9 mouse cellular contexts compared by ENCODE assay signal in genomic region chr2:92437875-92438274, GRCm38 (mm10). TPM values are rescaled to one million over a fixed set of nuclear protein-coding genes. Genes with fewer than 3 reads are reported as not detected.
DNase-seq lines count a peak whose midpoint lies in the region; ATAC-seq and TF ChIP-seq lines count a peak whose summit lies in the region.
"Had no signal": no experiment of that assay in that cellular context is flagged by ENCODE, and none has a peak within 500 bp of the region (broad histone marks: within the 10 kb centered on the region; RNA-seq: fewer than 3 reads in every experiment).

No protein-coding gene starts in this region.

- H3K4me1 ChIP-seq in embryonic facial prominence, embryonic 10.5 days, result peaks cover 22% of the 10 kb centered on the region
- peaks cover 9% of the 10 kb centered on the region for H3K4me1 ChIP-seq in heart, adult 2 months (ENCODE audit: control insufficient read depth, insufficient read depth, low read length)
- peaks cover 19% of the 10 kb centered on the region for H3K4me1 ChIP-seq in limb, embryonic 13.5 days
- H3K4me1 ChIP-seq in midbrain, embryonic 15.5 days, result peaks cover 13% of the 10 kb centered on the region

- H3K79me2 ChIP-seq in heart, adult 2 months (replicated peaks; ENCODE audit: control insufficient read depth, insufficient read depth, low read length), result peaks cover 3% of the 10 kb centered on the region; the same call in 1 of the 2 replicates

- no peak for ATAC-seq in limb, embryonic 13.5 days (ENCODE audit: low FRiP score, low read depth)
- ATAC-seq in midbrain, embryonic 15.5 days (replicated peaks), result no peak

- 2% methylated on average over 5 of the region's 5 CpGs for WGBS in embryonic facial prominence, embryonic 10.5 days
- under 1% methylated on average over 5 of the region's 5 CpGs for WGBS in heart, adult 2 months
- WGBS in limb, embryonic 13.5 days, result 2% methylated on average over 5 of the region's 5 CpGs
- 1% methylated on average over 5 of the region's 5 CpGs for WGBS in midbrain, embryonic 15.5 days

- peak; percentile 88; the same call in 1 of the 2 replicates for TF ChIP-seq EP300 in heart, adult 2 months (IDR thresholded peaks at IDR 0.05; ENCODE audit: insufficient read depth, low read depth, low read length)

- peak overlapping the region; percentile 31; the same call in 1 of the 2 replicates for H3K9ac ChIP-seq in heart, adult 2 months (ENCODE audit: low read depth, low read length)
- H3K9ac ChIP-seq in limb, embryonic 13.5 days, result no peak overlapping the region
- H3K9ac ChIP-seq in midbrain, embryonic 15.5 days, result no peak overlapping the region

- intact Hi-C loops in heart, adult 2 months (cut with DNase I), result loop anchor here (1.0 to 5.0 kb wide), 3 partner anchors 142 to 451 kb away; no protein-coding TSS in a partner anchor

- TF ChIP-seq CTCF in heart, adult 2 months (IDR thresholded peaks at IDR 0.05), result peak; percentile 97

- no peaks in the 10 kb centered on the region for H3K36me3 ChIP-seq in embryonic facial prominence, embryonic 10.5 days (replicated peaks)
- peaks cover 4% of the 10 kb centered on the region; the same call in 1 of the 2 replicates for H3K36me3 ChIP-seq in heart, adult 2 months (ENCODE audit: control insufficient read depth, insufficient read depth, low read length)
- H3K36me3 ChIP-seq in limb, embryonic 13.5 days, result no peaks in the 10 kb centered on the region
- no peaks in the 10 kb centered on the region for H3K36me3 ChIP-seq in midbrain, embryonic 15.5 days (replicated peaks)

- no peak for TF ChIP-seq POLR2A in heart, adult 2 months (IDR thresholded peaks at IDR 0.05; ENCODE audit: insufficient read depth, low read depth, low read length)

- no peak overlapping the region for H3K27ac ChIP-seq in embryonic facial prominence, embryonic 10.5 days (replicated peaks)
- H3K27ac ChIP-seq in heart, adult 2 months, result peak overlapping the region; percentile 61
- no peak overlapping the region for H3K27ac ChIP-seq in limb, embryonic 13.5 days
- no peak overlapping the region for H3K27ac ChIP-seq in midbrain, embryonic 15.5 days

- peaks cover 7% of the 10 kb centered on the region for H3K27me3 ChIP-seq in embryonic facial prominence, embryonic 10.5 days (replicated peaks; ENCODE audit: low read depth, poor library complexity, severe bottlenecking)
- no peaks in the 10 kb centered on the region for H3K27me3 ChIP-seq in heart, adult 2 months (ENCODE audit: control insufficient read depth, insufficient read depth, low read length)
- peaks cover 7% of the 10 kb centered on the region; the same call in 1 of the 2 replicates for H3K27me3 ChIP-seq in limb, embryonic 13.5 days
- 0 out of 2 replicates have a peak, but pooled peaks cover 4% of the 10 kb centered on the region for H3K27me3 ChIP-seq in midbrain, embryonic 15.5 days (replicated peaks)

- H3K4me2 ChIP-seq in limb, embryonic 13.5 days (replicated peaks), result peak overlapping the region; percentile 50
- peak overlapping the region; percentile 46 for H3K4me2 ChIP-seq in midbrain, embryonic 15.5 days

- H3K9me3 ChIP-seq in embryonic facial prominence, embryonic 10.5 days, result no peaks in the 10 kb centered on the region
- no peaks in the 10 kb centered on the region for H3K9me3 ChIP-seq in limb, embryonic 13.5 days
- H3K9me3 ChIP-seq in midbrain, embryonic 15.5 days, result no peaks in the 10 kb centered on the region

- peak overlapping the region; percentile 21; the same call in 1 of the 2 replicates for H3K4me3 ChIP-seq in embryonic facial prominence, embryonic 10.5 days
- no peak overlapping the region for H3K4me3 ChIP-seq in heart, adult 2 months
- no peak overlapping the region; the same call in 1 of the 2 replicates for H3K4me3 ChIP-seq in limb, embryonic 13.5 days
- peak overlapping the region; percentile 20; the same call in 1 of the 2 replicates for H3K4me3 ChIP-seq in midbrain, embryonic 15.5 days
- H3K4me3 ChIP-seq: erythroblast, embryonic 14.5 days had no signal

- peak; percentile 86 for DNase-seq in A20 (ENCODE audit: low read depth, low spot score)
- DNase-seq in adrenal gland, adult 2 months, result peak; percentile 83
- DNase-seq in embryonic facial prominence, embryonic 10.5 days (ENCODE audit: low spot score), result peak; percentile 81
- peak; percentile 79 to 83 for DNase-seq in heart, adult 2 months
- DNase-seq in kidney, adult 8-10 months, result peak; percentile 76 to 91
- peak; percentile 70 to 85 for DNase-seq in spleen, postnatal 4 days (ENCODE audit: low spot score in 2 of 2)

RNA-seq across cellular contexts. Expression of gene Cry2, which starts 4.0 kb away (rescaled TPM):
- 10 to 100 TPM; 32.9 to 45.1 TPM for total RNA-seq in adrenal gland, adult 2 months (2021)
- polyA plus RNA-seq in adrenal gland, adult 2 months (2012; rRNA removed), result 27.6 and 53.8 TPM in 2 replicates
- polyA plus RNA-seq in embryonic facial prominence, embryonic 10.5 days (2016; fragmentation: Nextera tagmentation; extraction: Ambion mirVana), result 23.4 and 23.7 TPM in 2 replicates
- total RNA-seq in heart, adult 2 months (2021), result 10 to 100 TPM; 12.7 to 29.3 TPM
- polyA plus RNA-seq in heart, adult 2 months (2012; rRNA removed), result 19.1 and 24.5 TPM in 2 replicates
- polyA plus RNA-seq in limb, embryonic 13.5 days (2015; fragmentation: Nextera tagmentation; extraction: Ambion mirVana), result 31.0 and 34.9 TPM in 2 replicates
- 47.5 and 49.0 TPM in 2 replicates for polyA plus RNA-seq in midbrain, embryonic 15.5 days (2015; fragmentation: Nextera tagmentation; extraction: Ambion mirVana)

RNA-seq across cellular contexts. Expression of gene Slc35c1, which starts 22.5 kb away (rescaled TPM):
- 10 to 100 TPM; 14.3 to 23.2 TPM for total RNA-seq in adrenal gland, adult 2 months (2021)
- polyA plus RNA-seq in adrenal gland, adult 2 months (2012; rRNA removed), result 50.9 and 98.4 TPM in 2 replicates
- polyA plus RNA-seq in embryonic facial prominence, embryonic 10.5 days (2016; fragmentation: Nextera tagmentation; extraction: Ambion mirVana), result 12.6 and 13.5 TPM in 2 replicates
- 1 to 10 TPM; 5.6 to 6.2 TPM for total RNA-seq in heart, adult 2 months (2021)
- 10.9 and 12.9 TPM in 2 replicates for polyA plus RNA-seq in heart, adult 2 months (2012; rRNA removed)
- 10.6 and 11.7 TPM in 2 replicates for polyA plus RNA-seq in limb, embryonic 13.5 days (2015; fragmentation: Nextera tagmentation; extraction: Ambion mirVana)
- polyA plus RNA-seq in midbrain, embryonic 15.5 days (2015; fragmentation: Nextera tagmentation; extraction: Ambion mirVana), result 14.4 and 17.4 TPM in 2 replicates

RNA-seq across cellular contexts. Expression of gene Mapk8ip1, which starts 36.8 kb away (rescaled TPM):
- total RNA-seq in adrenal gland, adult 2 months (2021), result 10 to 100 TPM; 30.2 to 34.9 TPM
- polyA plus RNA-seq in adrenal gland, adult 2 months (2012; rRNA removed), result 60.9 and 67.1 TPM in 2 replicates
- 36.0 and 37.1 TPM in 2 replicates for polyA plus RNA-seq in embryonic facial prominence, embryonic 10.5 days (2016; fragmentation: Nextera tagmentation; extraction: Ambion mirVana)
- total RNA-seq in heart, adult 2 months (2021), result 1 to 10 TPM; 3.8 to 4.5 TPM
- 6.9 and 7.1 TPM in 2 replicates for polyA plus RNA-seq in heart, adult 2 months (2012; rRNA removed)
- polyA plus RNA-seq in limb, embryonic 13.5 days (2015; fragmentation: Nextera tagmentation; extraction: Ambion mirVana), result 27.6 and 28.9 TPM in 2 replicates
- polyA plus RNA-seq in midbrain, embryonic 15.5 days (2015; fragmentation: Nextera tagmentation; extraction: Ambion mirVana), result 155 and 165 TPM in 2 replicates

RNA-seq across cellular contexts. Expression of gene 1700029I15Rik, which starts 55.5 kb away (rescaled TPM):
- total RNA-seq in adrenal gland, adult 2 months (2021), result 10 to 100 TPM in 1 of 2 experiments, 1 to 10 TPM in 1; 4.9 to 14.6 TPM
- polyA plus RNA-seq in adrenal gland, adult 2 months (2012; rRNA removed), result 10.5 and 15.0 TPM in 2 replicates
- 2.5 and 3.6 TPM in 2 replicates for polyA plus RNA-seq in embryonic facial prominence, embryonic 10.5 days (2016; fragmentation: Nextera tagmentation; extraction: Ambion mirVana)
- 1 to 10 TPM in 1 of 2 experiments, under 1 TPM in 1; 0.63 to 1.1 TPM for total RNA-seq in heart, adult 2 months (2021)
- polyA plus RNA-seq in heart, adult 2 months (2012; rRNA removed), result 2.4 and 2.8 TPM in 2 replicates
- polyA plus RNA-seq in limb, embryonic 13.5 days (2015; fragmentation: Nextera tagmentation; extraction: Ambion mirVana), result 2.3 and 4.8 TPM in 2 replicates
- polyA plus RNA-seq in midbrain, embryonic 15.5 days (2015; fragmentation: Nextera tagmentation; extraction: Ambion mirVana), result 7.6 and 8.4 TPM in 2 replicates

Comparison
In these comparisons a context has a peak if more than half of its experiments do, and no peak if none do; other contexts are left out.
1. H3K4me3 ChIP-seq: peak in embryonic facial prominence, embryonic 10.5 days (single experiment) and midbrain, embryonic 15.5 days (single experiment); none in heart, adult 2 months (single experiment) and limb, embryonic 13.5 days (single experiment).
2. Peak in every context shown above with its lines, with median percentiles within 50 percentile points of each other: DNase-seq.